Mouse (Mus musculus) splenic B cell, adult 2 months (primary cell): ENCODE data around the gene Notch3.

Experiments
- DNase-seq: peaks from one replicate; pipeline ENCODE4 v3.0.0-alpha.2; 2011; ENCODE audit warnings: low read depth, low spot score
- H3K27me3 ChIP-seq: 2 replicates; pipeline ENCODE4 v1.6.1; 2012; ENCODE audit warnings: mild to moderate bottlenecking, low read length, moderate library complexity, mixed read lengths; ENCODE audit not compliant: control insufficient read depth, poor library complexity, insufficient read depth, severe bottlenecking
- H3K36me3 ChIP-seq: 2 replicates; pipeline ENCODE4 v1.6.1; 2012; ENCODE audit warnings: mild to moderate bottlenecking, low read length, moderate library complexity, mixed read lengths; ENCODE audit not compliant: control insufficient read depth, poor library complexity, insufficient read depth, severe bottlenecking

The Notch3 gene

GRCm38 (mm10) chr17:32146718-32147117, 19.9 kb downstream of the Notch3 start:
- no peaks in the 10 kb centered on the region for H3K27me3 ChIP-seq
- H3K36me3 ChIP-seq, result no peaks in the 10 kb centered on the region
- no peak for DNase-seq

- H3K27me3 ChIP-seq, result no peaks in the 10 kb centered on the region
- DNase-seq, result peak; percentile 84
- H3K36me3 ChIP-seq, result no peaks in the 10 kb centered on the region
These were observed 23.5 kb downstream of the Notch3 start for GRCm38 (mm10) chr17:32142907-32143854.

GRCm38 (mm10) chr17:32142234-32142633, 24.4 kb downstream of the Notch3 start:
- Histone ChIP-seq H3K36me3 (no peaks in the 10 kb centered on the region), H3K27me3 (no peaks in the 10 kb centered on the region)
- no peak for DNase-seq

GRCm38 (mm10) chr17:32133375-32133774, 33.3 kb downstream of the Notch3 start:
- H3K36me3 ChIP-seq, result no peaks in the 10 kb centered on the region
- H3K27me3 ChIP-seq, result no peaks in the 10 kb centered on the region
- DNase-seq, result no peak

- DNase-seq, result no peak
- Histone ChIP-seq H3K27me3 (no peaks in the 10 kb centered on the region), H3K36me3 (no peaks in the 10 kb centered on the region)
These were observed 34.6 kb downstream of the Notch3 start for GRCm38 (mm10) chr17:32132087-32132486.

GRCm38 (mm10) chr17:32130506-32130905, 36.1 kb downstream of the Notch3 start:
- Histone ChIP-seq H3K27me3 (no peaks in the 10 kb centered on the region), H3K36me3 (no peaks in the 10 kb centered on the region)
- DNase-seq, result no peak

- Histone ChIP-seq H3K27me3 (no peaks in the 10 kb centered on the region), H3K36me3 (no peaks in the 10 kb centered on the region)
- DNase-seq, result no peak
These were observed 39.5 kb downstream of the Notch3 start for GRCm38 (mm10) chr17:32127195-32127594.

- no peaks in the 10 kb centered on the region for H3K36me3 ChIP-seq
- no peak for DNase-seq
- H3K27me3 ChIP-seq, result no peaks in the 10 kb centered on the region
These were observed 41.2 kb downstream of the Notch3 start for GRCm38 (mm10) chr17:32125407-32125806.

GRCm38 (mm10) chr17:32123545-32123944, 43.1 kb downstream of the Notch3 start:
- Histone ChIP-seq H3K36me3 (no peaks in the 10 kb centered on the region), H3K27me3 (no peaks in the 10 kb centered on the region)
- DNase-seq, result no peak

- no peaks in the 10 kb centered on the region for H3K27me3 ChIP-seq
- H3K36me3 ChIP-seq, result no peaks in the 10 kb centered on the region
- no peak for DNase-seq
These were observed 44.1 kb downstream of the Notch3 start for GRCm38 (mm10) chr17:32122587-32122970.

- no peak for DNase-seq
- Histone ChIP-seq H3K27me3 (no peaks in the 10 kb centered on the region), H3K36me3 (no peaks in the 10 kb centered on the region)
These were observed 44.6 kb downstream of the Notch3 start for GRCm38 (mm10) chr17:32121833-32122586.

GRCm38 (mm10) chr17:32120771-32121532, 45.7 kb downstream of the Notch3 start:
- Histone ChIP-seq H3K36me3 (no peaks in the 10 kb centered on the region), H3K27me3 (no peaks in the 10 kb centered on the region)
- DNase-seq, result no peak

GRCm38 (mm10) chr17:32119196-32119595, 47.5 kb downstream of the Notch3 start:
- DNase-seq, result no peak
- Histone ChIP-seq H3K27me3 (no peaks in the 10 kb centered on the region), H3K36me3 (no peaks in the 10 kb centered on the region)

GRCm38 (mm10) chr17:32118484-32118883, 48.2 kb downstream of the Notch3 start:
- Histone ChIP-seq H3K36me3 (no peaks in the 10 kb centered on the region), H3K27me3 (no peaks in the 10 kb centered on the region)
- DNase-seq, result no peak
